Mouse (Mus musculus): Measurements from ENCODE around the gene Slc8a2. TPM values are rescaled to one million over a fixed set of nuclear protein-coding genes. Genes with fewer than 3 reads are reported as not detected.
A peak's percentile ranks its signal among the peaks of the same experiment; 100 is the strongest.

Gene Slc8a2
- total and polyA plus RNA-seq, 2 experiments from 2014 or later: 0.05 to 0.57 TPM

GRCm38 (mm10) chr7:16149241-16149640 lies 19.6 kb downstream of the Slc8a2 start:
- Histone ChIP-seq H3K36me3 (replicated peaks; ENCODE audit: control insufficient read depth, insufficient read depth, low read length) (no peaks in the 10 kb centered on the region), H3K27me3 (ENCODE audit: control insufficient read depth, insufficient read depth, low read length) (peaks cover 18% of the 10 kb centered on the region), H3K4me2 (ENCODE audit: low read depth, low read length) (no peak overlapping the region), H3K4me3 (ENCODE audit: low read depth, low read length) (no peak overlapping the region), H3K27ac (ENCODE audit: low read depth) (no peak overlapping the region), H3K4me1 (ENCODE audit: control insufficient read depth, insufficient read depth) (no peaks in the 10 kb centered on the region), H3K9me3 (replicated peaks; ENCODE audit: control insufficient read depth, low read length) (no peaks in the 10 kb centered on the region), H3K9ac (replicated peaks; ENCODE audit: low read depth, low read length) (no peak overlapping the region)
- DNase-seq (ENCODE audit: low spot score) (no peak), ATAC-seq (ENCODE audit: insufficient read depth, low read depth) (no peak)
- TF ChIP-seq CTCF (IDR thresholded peaks at IDR 0.05; ENCODE audit: low read depth) (no peak), EP300 (IDR thresholded peaks at IDR 0.05; ENCODE audit: low read depth) (no peak)
- 45% methylated on average over 5 of the region's 5 CpGs for WGBS

GRCm38 (mm10) chr7:16150191-16151145 lies 20.8 kb downstream of the Slc8a2 start:
- no peaks in the 10 kb centered on the region for H3K9me3 ChIP-seq (replicated peaks; ENCODE audit: control insufficient read depth, low read length)
- no peak overlapping the region for H3K4me3 ChIP-seq (ENCODE audit: low read depth, low read length)
- no peak overlapping the region for H3K4me2 ChIP-seq (ENCODE audit: low read depth, low read length)
- H3K27ac ChIP-seq (ENCODE audit: low read depth): no peak overlapping the region
- DNase-seq (ENCODE audit: low spot score): no peak
- no peaks in the 10 kb centered on the region for H3K36me3 ChIP-seq (replicated peaks; ENCODE audit: control insufficient read depth, insufficient read depth, low read length)
- TF ChIP-seq CTCF (IDR thresholded peaks at IDR 0.05; ENCODE audit: low read depth) (no peak), EP300 (IDR thresholded peaks at IDR 0.05; ENCODE audit: low read depth) (no peak)
- WGBS: 65% methylated on average over 9 of the region's 9 CpGs
- H3K27me3 ChIP-seq (ENCODE audit: control insufficient read depth, insufficient read depth, low read length): peaks cover 18% of the 10 kb centered on the region
- H3K9ac ChIP-seq (replicated peaks; ENCODE audit: low read depth, low read length): no peak overlapping the region
- no peak for ATAC-seq (ENCODE audit: insufficient read depth, low read depth)
- no peaks in the 10 kb centered on the region; the same call in 1 of the 2 replicates for H3K4me1 ChIP-seq (ENCODE audit: control insufficient read depth, insufficient read depth)

GRCm38 (mm10) chr7:16153522-16153921 lies 23.9 kb downstream of the Slc8a2 start:
- 17% methylated on average over 10 of the region's 10 CpGs for WGBS
- no peak overlapping the region for H3K27ac ChIP-seq (ENCODE audit: low read depth)
- no peaks in the 10 kb centered on the region for H3K36me3 ChIP-seq (replicated peaks; ENCODE audit: control insufficient read depth, insufficient read depth, low read length)
- DNase-seq (ENCODE audit: low spot score) (peak; percentile 63), ATAC-seq (ENCODE audit: insufficient read depth, low read depth) (no peak; the same call in 1 of the 2 replicates)
- H3K4me3 ChIP-seq (ENCODE audit: low read depth, low read length): no peak overlapping the region
- TF ChIP-seq CTCF (IDR thresholded peaks at IDR 0.05; ENCODE audit: low read depth) (peak; percentile 83), EP300 (IDR thresholded peaks at IDR 0.05; ENCODE audit: low read depth) (peak; percentile 42; the same call in 1 of the 2 replicates)
- no peaks in the 10 kb centered on the region for H3K9me3 ChIP-seq (replicated peaks; ENCODE audit: control insufficient read depth, low read length)
- peaks cover 4% of the 10 kb centered on the region; the same call in 1 of the 2 replicates for H3K4me1 ChIP-seq (ENCODE audit: control insufficient read depth, insufficient read depth)
- 0 out of 2 replicates have a peak, but pooled peaks cover 5% of the 10 kb centered on the region for H3K27me3 ChIP-seq (ENCODE audit: control insufficient read depth, insufficient read depth, low read length)
- no peak overlapping the region for H3K4me2 ChIP-seq (ENCODE audit: low read depth, low read length)
- H3K9ac ChIP-seq (replicated peaks; ENCODE audit: low read depth, low read length): no peak overlapping the region

GRCm38 (mm10) chr7:16155132-16155872 lies 25.7 kb downstream of the Slc8a2 start:
- H3K9ac ChIP-seq (replicated peaks; ENCODE audit: low read depth, low read length): no peak overlapping the region
- no peaks in the 10 kb centered on the region for H3K9me3 ChIP-seq (replicated peaks; ENCODE audit: control insufficient read depth, low read length)
- ATAC-seq (ENCODE audit: insufficient read depth, low read depth) (peak; percentile 30; the same call in 1 of the 2 replicates), DNase-seq (ENCODE audit: low spot score) (no peak)
- H3K36me3 ChIP-seq (replicated peaks; ENCODE audit: control insufficient read depth, insufficient read depth, low read length): no peaks in the 10 kb centered on the region
- 30% methylated on average over 9 of the region's 9 CpGs for WGBS
- no peak overlapping the region for H3K4me3 ChIP-seq (ENCODE audit: low read depth, low read length)
- H3K27me3 ChIP-seq (ENCODE audit: control insufficient read depth, insufficient read depth, low read length): 0 out of 2 replicates have a peak, but pooled peaks cover 11% of the 10 kb centered on the region
- peak overlapping the region; percentile 57 for H3K27ac ChIP-seq (ENCODE audit: low read depth)
- H3K4me2 ChIP-seq (ENCODE audit: low read depth, low read length): no peak overlapping the region
- peaks cover 4% of the 10 kb centered on the region; the same call in 1 of the 2 replicates for H3K4me1 ChIP-seq (ENCODE audit: control insufficient read depth, insufficient read depth)
- TF ChIP-seq CTCF (IDR thresholded peaks at IDR 0.05; ENCODE audit: low read depth): no peak
- TF ChIP-seq EP300 (IDR thresholded peaks at IDR 0.05; ENCODE audit: low read depth): no peak

GRCm38 (mm10) chr7:16156105-16156714 lies 26.6 kb downstream of the Slc8a2 start:
- ATAC-seq (ENCODE audit: insufficient read depth, low read depth) (peak; percentile 75), DNase-seq (ENCODE audit: low spot score) (peak; percentile 62)
- Histone ChIP-seq H3K4me1 (ENCODE audit: control insufficient read depth, insufficient read depth) (peaks cover 4% of the 10 kb centered on the region; the same call in 1 of the 2 replicates), H3K36me3 (replicated peaks; ENCODE audit: control insufficient read depth, insufficient read depth, low read length) (no peaks in the 10 kb centered on the region), H3K27me3 (ENCODE audit: control insufficient read depth, insufficient read depth, low read length) (0 out of 2 replicates have a peak, but pooled peaks cover 11% of the 10 kb centered on the region), H3K4me2 (ENCODE audit: low read depth, low read length) (no peak overlapping the region), H3K4me3 (ENCODE audit: low read depth, low read length) (no peak overlapping the region), H3K9ac (replicated peaks; ENCODE audit: low read depth, low read length) (no peak overlapping the region), H3K27ac (ENCODE audit: low read depth) (peak overlapping the region; percentile 57), H3K9me3 (replicated peaks; ENCODE audit: control insufficient read depth, low read length) (no peaks in the 10 kb centered on the region)
- TF ChIP-seq EP300 (IDR thresholded peaks at IDR 0.05; ENCODE audit: low read depth) (no peak), CTCF (IDR thresholded peaks at IDR 0.05; ENCODE audit: low read depth) (no peak)
- 23% methylated on average over 8 of the region's 8 CpGs for WGBS
